Mouse (Mus musculus) v-Abl transformed pro-B cells (cell line): ENCODE measurements around the gene Nfe2l1.
"Not testable (repeated sequence)": the region's sequence is repeated elsewhere in the genome, so short reads cannot be mapped to it uniquely, and the experiment has no call there.

ENCODE experiments used
- in situ Hi-C, 2 experiments: fragments of 400-800 bp; cut with MboI; formaldehyde crosslinking; loops; one replicate each; pipeline ENCODE4 v1.15.1; 2025; ENCODE audit not compliant: unreplicated experiment in 2 of 2

Nfe2l1 gene

GRCm38 (mm10) chr11:96824783-96825495 is 4.8 kb downstream of the Nfe2l1 start:
- in situ Hi-C loops = loop anchor here in 1 of 2 experiments (5.0 kb wide), 1 partner anchor 33 kb away; no protein-coding TSS in a partner anchor

GRCm38 (mm10) chr11:96823880-96824782 is 5.6 kb downstream of the Nfe2l1 start:
- in situ Hi-C loops = no loop called here

GRCm38 (mm10) chr11:96823471-96823837 is 6.3 kb downstream of the Nfe2l1 start:
- in situ Hi-C loops = no loop called here

- in situ Hi-C loops = no loop called here
These were observed 6.9 kb downstream of the Nfe2l1 start for GRCm38 (mm10) chr11:96822675-96823470.

- in situ Hi-C loops = no loop called here
These were observed 7.8 kb downstream of the Nfe2l1 start for GRCm38 (mm10) chr11:96821956-96822355.

GRCm38 (mm10) chr11:96818128-96818710 is 11.5 kb downstream of the Nfe2l1 start:
- in situ Hi-C loops = no loop called here

GRCm38 (mm10) chr11:96816979-96817378 is 12.8 kb downstream of the Nfe2l1 start:
- in situ Hi-C loops = no loop called here

- in situ Hi-C loops = no loop called here
These were observed 13.3 kb downstream of the Nfe2l1 start for GRCm38 (mm10) chr11:96816494-96816893.

GRCm38 (mm10) chr11:96815895-96816294 is 13.9 kb downstream of the Nfe2l1 start:
- in situ Hi-C loops = no loop called here

- in situ Hi-C loops = no loop called here
These were observed 15.3 kb downstream of the Nfe2l1 start for GRCm38 (mm10) chr11:96814443-96814842.

- in situ Hi-C loops = no loop called here
These were observed 15.8 kb downstream of the Nfe2l1 start for GRCm38 (mm10) chr11:96813920-96814319.

- in situ Hi-C loops = no loop called here
These were observed 16.3 kb downstream of the Nfe2l1 start for GRCm38 (mm10) chr11:96813455-96813854.

GRCm38 (mm10) chr11:96811188-96811587 is 18.6 kb downstream of the Nfe2l1 start:
- in situ Hi-C loops = not testable (repeated sequence)

GRCm38 (mm10) chr11:96809562-96810235 is 20.1 kb downstream of the Nfe2l1 start:
- in situ Hi-C loops = no loop called here

GRCm38 (mm10) chr11:96808066-96808465 is 21.7 kb downstream of the Nfe2l1 start:
- in situ Hi-C loops = no loop called here

- in situ Hi-C loops = no loop called here
These were observed 24.2 kb downstream of the Nfe2l1 start for GRCm38 (mm10) chr11:96805606-96806005.

GRCm38 (mm10) chr11:96799511-96799910 is 30.3 kb downstream of the Nfe2l1 start:
- in situ Hi-C loops = no loop called here

GRCm38 (mm10) chr11:96796586-96796985 is 33.2 kb downstream of the Nfe2l1 start:
- in situ Hi-C loops = no loop called here

- in situ Hi-C loops = no loop called here
These were observed 33.7 kb downstream of the Nfe2l1 start for GRCm38 (mm10) chr11:96796081-96796480.

- in situ Hi-C loops = no loop called here
These were observed 34.3 kb downstream of the Nfe2l1 start for GRCm38 (mm10) chr11:96795491-96795890.
